Mouse (Mus musculus) hindbrain, embryonic 13.5 days (tissue): ENCODE results near the gene Cyp2j5. TPM values are rescaled to one million over a fixed set of nuclear protein-coding genes. Genes with fewer than 3 reads are reported as not detected.
A peak's percentile ranks its signal among the peaks of the same experiment; 100 is the strongest.

ENCODE experiments used
- ATAC-seq: fragments of 200-750 bp; cut with Nextera tagmentation; 2 replicates; pipeline ENCODE4 v1.8.0; 2017; ENCODE audit warnings: moderate TSS enrichment; ENCODE audit not compliant: low FRiP score
- H3K27ac ChIP-seq: fragments of 300-500 bp; sonication (generic); 2 replicates; pipeline ENCODE4 v1.5.1; 2015; ENCODE audit warnings: inconsistent platforms, mild to moderate bottlenecking, moderate library complexity
- H3K27me3 ChIP-seq: fragments of 300-500 bp; sonication (generic); 2 replicates; pipeline ENCODE4 v1.6.1; 2015; ENCODE audit warnings: mild to moderate bottlenecking, inconsistent platforms
- H3K36me3 ChIP-seq: fragments of 300-500 bp; sonication (generic); 2 replicates; pipeline ENCODE4 v1.6.1; 2015; ENCODE audit warnings: mild to moderate bottlenecking, inconsistent platforms
- H3K4me1 ChIP-seq: fragments of 300-500 bp; sonication (generic); replicated peaks from 2 replicates; pipeline ENCODE4 v1.6.1; 2015; ENCODE audit warnings: inconsistent platforms
- H3K4me2 ChIP-seq: fragments of 300-500 bp; sonication (generic); 2 replicates; pipeline ENCODE4 v1.6.1; 2015; ENCODE audit warnings: inconsistent platforms, mild to moderate bottlenecking, moderate library complexity
- H3K4me3 ChIP-seq: fragments of 300-500 bp; sonication (generic); 2 replicates; pipeline ENCODE4 v1.5.1; 2015; ENCODE audit warnings: mild to moderate bottlenecking, inconsistent platforms
- H3K9ac ChIP-seq: fragments of 300-500 bp; sonication (generic); 2 replicates; pipeline ENCODE4 v1.6.1; 2015; ENCODE audit warnings: mild to moderate bottlenecking, inconsistent platforms
- H3K9me3 ChIP-seq: fragments of 300-500 bp; sonication (generic); 2 replicates; pipeline ENCODE4 v1.6.1; 2016; ENCODE audit warnings: inconsistent platforms
- WGBS: fragments of 180-500 bp; shearing (Covaris S2); methylation state at CpG from one replicate; pipeline ENCODE4 v1.1.7; 2015; 5-methylcytosine and 5-hydroxymethylcytosine counted together
- polyA plus RNA-seq: library from polyadenylated mRNA; unstranded; fragments of >200 nt; fragmentation: Nextera tagmentation; extraction: Ambion mirVana; gene quantifications from 2 replicates; pipeline ENCODE4 v1.2.1, GENCODE M21; 2015

Gene Cyp2j5
- not detected in 2 replicates for polyA plus RNA-seq

DNA sequence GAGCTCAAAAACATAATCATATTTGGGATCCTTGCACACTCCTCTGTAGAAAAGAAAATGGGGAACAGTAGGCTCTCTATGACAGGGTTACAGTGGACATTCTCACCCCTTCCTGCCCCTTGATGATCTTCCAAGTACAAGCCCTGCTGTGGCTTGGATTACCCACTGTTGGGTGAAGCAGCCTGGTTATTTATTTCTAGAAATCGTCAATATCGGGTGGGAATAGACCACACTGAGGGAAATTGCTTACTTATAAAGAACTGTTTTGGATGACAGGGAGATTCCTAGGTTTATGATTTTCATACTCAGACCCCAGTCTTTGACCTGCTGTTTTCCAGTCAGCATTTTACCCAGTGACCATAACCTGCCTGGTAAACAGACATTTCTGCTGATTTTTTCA lies at the start of gene Cyp2j5:
TSS of gene Cyp2j5 (minus strand) at position 164 of the 400 bp plus-strand sequence.
- Histone ChIP-seq H3K36me3 (no peaks in the 10 kb centered on the region), H3K9me3 (no peaks in the 10 kb centered on the region), H3K4me2 (no peak within 1 kb of the TSS), H3K27ac (no peak within 1 kb of the TSS), H3K9ac (no peak within 1 kb of the TSS), H3K4me1 (no peaks in the 10 kb centered on the region), H3K27me3 (no peaks in the 10 kb centered on the region), H3K4me3 (no peak within 1 kb of the TSS)
- WGBS: 97% methylated on average over 2 of the region's 2 CpGs
- no peak for ATAC-seq

DNA sequence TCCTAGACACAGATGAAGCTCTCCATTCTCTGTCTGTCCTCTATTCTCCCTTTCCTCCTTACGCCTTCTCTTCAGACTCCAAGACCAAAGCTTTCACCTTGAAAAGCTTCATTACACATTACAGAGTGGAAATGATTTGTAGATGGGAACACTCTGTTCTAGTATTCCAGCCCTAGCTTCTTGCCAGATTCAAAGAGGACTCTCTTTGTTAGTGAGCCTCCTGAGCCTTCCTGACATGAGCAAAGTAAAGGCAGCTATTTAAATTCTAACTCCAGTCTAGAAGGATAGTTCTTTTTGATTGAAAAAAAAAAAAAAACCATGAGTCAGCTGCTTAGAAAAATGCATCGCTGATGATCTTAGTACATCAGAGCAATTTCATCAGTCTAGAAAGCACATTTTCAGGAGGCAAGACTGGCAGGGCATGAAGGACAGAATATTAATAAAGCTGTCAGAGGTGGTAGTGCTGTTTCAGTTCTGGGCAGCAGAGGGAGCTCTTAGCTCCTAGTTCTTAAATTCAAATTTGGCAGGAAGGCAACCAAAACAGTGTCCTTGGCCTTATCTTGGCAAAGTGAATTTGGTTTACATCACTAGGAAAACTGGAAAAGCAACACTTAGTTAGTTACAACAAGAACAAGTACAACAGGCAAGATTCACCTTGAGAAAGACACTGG lies 41.5 kb upstream of the Cyp2j5 start:
- Histone ChIP-seq H3K4me3 (no peak overlapping the region), H3K9ac (no peak overlapping the region), H3K4me1 (no peaks in the 10 kb centered on the region), H3K27me3 (no peaks in the 10 kb centered on the region), H3K4me2 (no peak overlapping the region), H3K27ac (peak overlapping the region; percentile 60; the same call in 1 of the 2 replicates), H3K9me3 (no peaks in the 10 kb centered on the region), H3K36me3 (no peaks in the 10 kb centered on the region)
- 48% methylated on average over 2 of the region's 2 CpGs for WGBS
- ATAC-seq: no peak

DNA sequence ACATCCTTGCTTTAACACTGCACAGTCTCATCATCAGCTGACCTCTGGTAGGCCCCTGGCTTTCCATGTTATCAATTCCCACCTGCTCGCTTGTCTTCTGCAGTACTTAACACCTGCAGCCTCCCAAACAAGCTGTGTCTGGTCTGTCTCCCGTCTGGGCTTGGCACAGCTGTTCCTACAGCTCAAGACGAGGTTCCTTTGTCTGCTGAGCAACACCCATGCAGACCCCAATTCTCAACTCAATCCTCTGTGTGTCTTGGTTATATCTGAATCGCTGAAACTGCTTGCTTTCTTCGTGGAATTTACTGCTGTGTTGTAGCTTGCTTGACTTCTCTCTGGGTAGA lies 34.2 kb upstream of the Cyp2j5 start:
- Histone ChIP-seq H3K27ac (peak overlapping the region; percentile 79), H3K4me3 (no peak overlapping the region), H3K27me3 (no peaks in the 10 kb centered on the region), H3K4me2 (peak overlapping the region; percentile 20; the same call in 1 of the 2 replicates), H3K36me3 (no peaks in the 10 kb centered on the region), H3K9ac (no peak overlapping the region), H3K4me1 (peaks cover 19% of the 10 kb centered on the region), H3K9me3 (no peaks in the 10 kb centered on the region)
- WGBS: 55% methylated on average over 5 of the region's 5 CpGs
- ATAC-seq: no peak; the same call in 1 of the 2 replicates

DNA sequence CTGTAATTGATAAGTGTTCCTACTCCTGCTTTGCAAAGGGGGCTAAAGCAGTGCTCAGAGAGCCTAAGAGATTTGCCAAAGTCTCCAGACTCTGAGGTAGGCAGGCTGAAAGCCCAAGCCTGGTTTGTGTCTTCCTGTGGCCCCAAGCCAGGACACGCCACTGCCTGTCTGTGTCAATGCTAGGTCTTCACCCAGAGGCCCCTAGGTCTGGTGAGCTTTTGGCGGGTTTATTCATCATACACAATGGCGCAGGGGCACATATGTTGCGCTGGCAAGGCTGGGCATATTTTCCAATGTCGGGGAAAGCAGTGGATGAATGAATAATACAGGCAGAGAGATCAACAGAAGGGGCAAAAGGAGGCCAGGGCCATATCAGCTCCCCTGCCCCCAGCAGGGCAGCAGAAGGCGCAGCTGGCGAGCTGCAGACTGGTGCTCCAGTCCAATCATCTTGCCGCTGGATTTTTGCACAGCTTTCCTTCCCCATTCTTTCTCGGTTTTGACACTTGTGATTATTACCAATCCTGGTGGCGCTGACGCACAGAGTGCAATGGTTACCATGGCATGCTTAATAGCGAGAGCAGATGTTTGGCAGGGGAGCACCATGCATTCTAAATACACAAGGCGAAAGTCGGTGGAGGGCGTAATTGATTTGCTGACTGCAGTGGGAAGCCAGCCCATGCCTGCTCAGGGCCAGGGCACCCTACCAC lies 33.7 kb upstream of the Cyp2j5 start:
- Histone ChIP-seq H3K4me2 (peak overlapping the region; percentile 20; the same call in 1 of the 2 replicates), H3K36me3 (no peaks in the 10 kb centered on the region), H3K4me1 (peaks cover 19% of the 10 kb centered on the region), H3K9me3 (no peaks in the 10 kb centered on the region), H3K27me3 (no peaks in the 10 kb centered on the region), H3K9ac (no peak overlapping the region), H3K4me3 (no peak overlapping the region), H3K27ac (peak overlapping the region; percentile 79)
- WGBS: 41% methylated on average over 15 of the region's 15 CpGs
- peak; percentile 90 for ATAC-seq

DNA sequence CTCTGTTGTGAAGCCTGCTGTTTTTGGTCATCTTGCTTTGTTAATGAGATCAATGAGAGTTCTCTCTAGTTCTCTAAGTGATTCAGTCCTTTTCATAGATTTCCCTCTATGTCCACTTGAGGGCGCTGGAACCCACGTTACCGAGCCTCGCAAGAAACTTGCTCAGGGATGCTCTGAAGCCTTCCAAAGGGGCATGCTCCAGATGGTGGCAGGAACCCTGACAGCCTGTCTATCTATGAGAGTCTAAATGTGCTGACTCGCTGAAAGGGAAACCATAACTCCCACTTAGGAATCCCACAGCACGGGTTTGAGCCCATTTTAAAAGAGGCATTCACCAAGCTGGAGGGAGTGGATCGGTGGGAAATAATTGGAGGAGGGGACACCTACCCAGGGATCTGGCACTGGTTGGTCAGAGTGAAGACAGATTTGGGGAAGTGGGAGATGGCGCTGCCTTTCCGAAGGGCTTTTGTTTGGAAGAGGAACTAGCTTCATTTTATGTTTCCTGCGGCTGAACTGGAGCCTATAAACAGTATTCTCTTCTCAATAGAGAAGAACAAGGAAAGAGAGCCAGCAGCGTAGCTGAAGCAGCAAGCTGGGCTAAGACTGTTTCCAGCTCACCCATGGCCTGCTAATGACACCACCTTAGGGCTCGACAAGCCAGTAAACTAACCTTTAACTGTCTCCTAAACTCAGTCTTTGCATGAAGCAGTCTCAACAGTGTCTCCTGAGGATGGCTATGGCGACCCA lies 32.8 kb upstream of the Cyp2j5 start:
- H3K27me3 ChIP-seq: no peaks in the 10 kb centered on the region
- no peak overlapping the region for H3K4me3 ChIP-seq
- ATAC-seq: peak; percentile 76
- H3K9ac ChIP-seq: no peak overlapping the region
- no peaks in the 10 kb centered on the region for H3K36me3 ChIP-seq
- peaks cover 19% of the 10 kb centered on the region for H3K4me1 ChIP-seq
- peak overlapping the region; percentile 79 for H3K27ac ChIP-seq
- WGBS: 34% methylated on average over 13 of the region's 13 CpGs
- 0 out of 2 replicates have a peak overlapping the region, but pooled peaks have one; percentile 23 for H3K4me2 ChIP-seq
- H3K9me3 ChIP-seq: no peaks in the 10 kb centered on the region

DNA sequence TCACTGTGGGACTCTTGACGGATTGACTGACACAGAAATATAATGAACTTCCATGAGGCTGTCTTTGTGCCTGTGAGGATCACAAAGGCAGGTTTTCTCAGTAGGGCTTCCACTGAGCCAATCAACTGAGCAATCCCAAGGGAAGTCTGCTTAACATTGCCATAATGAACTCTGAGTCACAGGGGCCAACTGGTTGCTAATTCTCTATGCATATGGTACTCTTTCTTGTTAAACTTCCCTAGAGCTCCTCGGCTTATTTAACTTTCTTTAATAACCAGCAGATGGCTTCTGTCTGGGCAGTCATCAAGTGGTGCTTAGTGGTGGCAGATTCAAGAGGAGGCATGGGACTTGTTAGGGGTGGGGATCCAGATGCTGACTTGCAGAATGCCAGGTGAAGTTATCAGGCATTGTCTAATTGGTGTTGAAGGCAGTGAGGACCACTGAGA lies 23.4 kb upstream of the Cyp2j5 start:
- Histone ChIP-seq H3K4me2 (no peak overlapping the region), H3K27me3 (no peaks in the 10 kb centered on the region), H3K9me3 (no peaks in the 10 kb centered on the region), H3K4me1 (no peaks in the 10 kb centered on the region), H3K27ac (no peak overlapping the region), H3K36me3 (no peaks in the 10 kb centered on the region), H3K9ac (no peak overlapping the region), H3K4me3 (no peak overlapping the region)
- WGBS: 44% methylated on average over 2 of the region's 2 CpGs
- peak; percentile 61 for ATAC-seq

DNA sequence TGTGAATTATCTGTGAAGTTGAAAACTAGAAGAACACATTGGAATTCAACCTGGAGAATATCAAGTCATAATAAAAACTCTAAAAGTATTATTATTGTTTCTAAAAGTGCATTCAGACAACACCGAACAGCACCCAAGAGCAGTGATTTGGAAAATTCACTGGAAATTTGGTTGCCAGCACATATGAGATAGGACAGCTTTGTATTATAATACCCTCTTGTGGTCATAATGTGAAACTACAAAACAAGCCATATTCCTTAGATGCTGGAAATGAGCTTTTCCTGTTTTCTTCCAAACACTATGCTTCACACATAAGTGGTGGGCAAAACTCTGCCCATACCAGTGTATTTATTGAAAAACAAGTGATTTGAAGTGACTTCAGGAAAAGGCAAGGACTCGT lies 19.5 kb upstream of the Cyp2j5 start:
- Histone ChIP-seq H3K27me3 (no peaks in the 10 kb centered on the region), H3K4me1 (no peaks in the 10 kb centered on the region), H3K36me3 (no peaks in the 10 kb centered on the region), H3K9ac (no peak overlapping the region), H3K9me3 (no peaks in the 10 kb centered on the region), H3K27ac (no peak overlapping the region), H3K4me2 (no peak overlapping the region), H3K4me3 (no peak overlapping the region)
- WGBS: 42% methylated on average over 2 of the region's 2 CpGs
- ATAC-seq: no peak

DNA sequence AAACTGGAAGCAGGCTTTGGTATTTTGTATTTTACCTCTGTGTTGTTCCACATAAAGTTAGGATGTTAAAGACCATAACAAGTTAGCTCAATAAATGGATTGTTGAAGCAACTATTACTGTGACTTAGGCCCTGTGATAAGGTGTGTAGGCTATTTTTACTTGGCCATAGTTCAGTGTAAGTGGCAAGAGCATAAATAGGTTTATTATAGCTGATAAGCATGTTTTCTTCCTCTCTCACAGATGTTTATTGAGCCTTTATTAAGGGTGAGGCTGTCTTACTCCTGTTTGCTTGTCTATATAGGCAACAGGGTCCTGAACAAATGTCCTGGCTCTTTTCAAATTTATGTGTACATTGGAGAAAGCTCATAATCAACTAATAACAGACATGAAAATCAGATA lies 17.0 kb upstream of the Cyp2j5 start:
- Histone ChIP-seq H3K4me3 (no peak overlapping the region), H3K27me3 (no peaks in the 10 kb centered on the region), H3K9me3 (no peaks in the 10 kb centered on the region), H3K4me1 (no peaks in the 10 kb centered on the region), H3K27ac (no peak overlapping the region), H3K4me2 (no peak overlapping the region), H3K9ac (no peak overlapping the region), H3K36me3 (no peaks in the 10 kb centered on the region)
- no peak for ATAC-seq

DNA sequence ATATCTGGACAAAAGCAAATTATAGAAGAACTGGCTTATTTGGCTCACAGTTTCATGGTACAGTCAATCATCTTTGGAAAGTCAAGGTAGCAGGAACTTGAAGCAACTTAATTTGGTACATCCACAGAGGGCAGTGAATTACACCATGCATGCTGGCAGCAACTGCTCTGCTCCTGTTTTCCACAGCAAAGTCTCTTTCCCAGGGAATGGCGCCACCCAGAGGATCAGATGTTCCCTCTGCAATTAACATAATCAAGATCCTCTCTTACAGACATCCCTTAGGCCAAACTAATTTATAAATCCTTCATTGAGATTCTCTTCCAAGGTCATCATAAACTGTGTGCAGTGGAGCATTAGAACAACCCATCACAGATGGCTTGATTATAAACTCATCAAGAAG lies 16.3 kb upstream of the Cyp2j5 start:
- Histone ChIP-seq H3K36me3 (no peaks in the 10 kb centered on the region), H3K9ac (no peak overlapping the region), H3K4me2 (no peak overlapping the region), H3K4me1 (no peaks in the 10 kb centered on the region), H3K27me3 (no peaks in the 10 kb centered on the region), H3K9me3 (no peaks in the 10 kb centered on the region), H3K27ac (no peak overlapping the region), H3K4me3 (no peak overlapping the region)
- 25% methylated on average over 1 of the region's 1 CpGs for WGBS
- ATAC-seq: no peak

DNA sequence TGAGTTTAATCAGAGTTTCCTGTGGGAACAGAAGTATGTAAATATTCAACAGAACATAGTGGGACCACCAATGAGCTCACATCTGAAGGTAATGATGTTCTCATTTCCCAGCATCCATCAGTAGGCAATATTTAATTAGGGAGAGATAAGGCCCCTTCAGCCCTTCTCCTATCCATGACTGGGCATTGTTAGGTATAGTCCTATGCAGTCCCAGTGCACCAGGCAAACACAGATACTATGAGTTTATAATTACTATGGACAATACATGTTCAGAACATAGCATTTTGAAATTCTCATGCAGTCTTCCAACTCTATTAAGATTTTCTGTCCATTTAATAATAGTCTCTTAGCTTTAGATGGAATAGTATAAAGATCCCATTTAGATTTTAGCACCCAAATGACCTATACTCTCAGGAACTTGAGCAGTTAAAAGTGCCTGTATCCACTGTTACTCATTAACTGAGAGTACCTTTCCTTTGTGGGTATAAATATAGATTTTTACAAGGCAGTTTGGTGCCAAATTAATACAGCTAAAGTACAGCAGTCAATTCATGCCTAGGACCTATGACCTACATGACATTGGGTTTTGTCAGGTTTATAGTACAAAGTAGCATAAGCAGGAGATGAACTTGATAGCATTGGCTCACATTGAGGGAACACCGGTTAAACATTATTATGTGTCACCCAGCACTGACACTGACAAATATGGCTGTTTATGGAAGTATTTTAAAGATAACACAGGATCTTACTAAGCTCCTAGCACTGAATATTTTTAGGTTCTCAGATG lies 907 bp upstream of the Cyp2j5 start:
- no peak overlapping the region for H3K4me3 ChIP-seq
- no peaks in the 10 kb centered on the region for H3K9me3 ChIP-seq
- no peak overlapping the region for H3K9ac ChIP-seq
- ATAC-seq: no peak
- no peak overlapping the region for H3K4me2 ChIP-seq
- H3K4me1 ChIP-seq: no peaks in the 10 kb centered on the region
- H3K27ac ChIP-seq: no peak overlapping the region
- no peaks in the 10 kb centered on the region for H3K27me3 ChIP-seq
- 93% methylated on average over 1 of the region's 1 CpGs for WGBS
- H3K36me3 ChIP-seq: no peaks in the 10 kb centered on the region

DNA sequence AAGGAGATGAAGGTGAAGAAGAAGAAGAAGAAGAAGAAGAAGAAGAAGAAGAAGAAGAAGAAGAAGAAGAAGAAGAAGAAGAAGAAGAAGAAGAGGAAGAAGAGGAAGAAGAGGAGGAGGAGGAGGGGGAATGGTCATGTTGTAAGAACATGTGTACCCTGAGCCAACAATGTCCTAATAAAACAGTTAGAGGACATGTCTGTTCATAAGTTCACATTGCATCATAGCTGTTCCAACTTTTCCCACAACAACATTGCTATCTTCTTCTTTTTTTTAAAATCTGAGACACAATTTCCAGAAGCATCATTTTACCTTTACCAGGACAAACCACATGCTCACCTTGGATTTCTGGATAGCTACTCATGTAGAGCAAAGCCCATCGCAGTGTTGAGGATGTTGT lies 28.5 kb downstream of the Cyp2j5 start:
- no peak overlapping the region for H3K9ac ChIP-seq
- H3K27me3 ChIP-seq: no peaks in the 10 kb centered on the region
- no peak overlapping the region for H3K4me2 ChIP-seq
- ATAC-seq: no peak
- no peak overlapping the region for H3K27ac ChIP-seq
- H3K4me3 ChIP-seq: no peak overlapping the region
- no peaks in the 10 kb centered on the region for H3K36me3 ChIP-seq
- 86% methylated on average over 1 of the region's 1 CpGs for WGBS
- no peaks in the 10 kb centered on the region for H3K4me1 ChIP-seq
- no peaks in the 10 kb centered on the region for H3K9me3 ChIP-seq

DNA sequence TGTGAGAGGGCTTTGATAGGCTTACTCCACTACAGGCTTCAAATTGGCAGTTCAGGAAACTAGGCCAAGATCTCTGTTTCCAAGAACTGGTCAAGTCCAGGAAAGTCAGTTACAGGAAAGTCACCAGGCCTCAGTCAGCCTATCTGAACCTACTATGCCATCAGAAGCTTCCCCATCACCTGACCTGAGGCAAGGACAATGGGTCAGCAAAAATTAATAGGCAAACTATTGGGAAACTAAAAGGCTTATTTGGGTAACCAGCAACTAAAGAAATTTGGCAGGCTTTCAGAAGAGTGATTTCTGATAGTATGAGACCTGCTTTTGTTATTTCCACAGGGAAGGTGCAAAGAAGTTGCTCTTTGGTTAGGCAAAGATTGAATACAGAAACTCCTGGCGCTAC lies 41.5 kb downstream of the Cyp2j5 start:
- 100% methylated on average over 1 of the region's 1 CpGs for WGBS
- Histone ChIP-seq H3K4me3 (no peak overlapping the region), H3K9ac (no peak overlapping the region), H3K9me3 (peaks cover 3% of the 10 kb centered on the region; the same call in 1 of the 2 replicates), H3K4me1 (no peaks in the 10 kb centered on the region), H3K4me2 (no peak overlapping the region), H3K27ac (no peak overlapping the region), H3K27me3 (no peaks in the 10 kb centered on the region), H3K36me3 (no peaks in the 10 kb centered on the region)
- ATAC-seq: no peak
